Mouse (Mus musculus): ENCODE data around the gene Sdf2. TPM values are rescaled to one million over a fixed set of nuclear protein-coding genes. Genes with fewer than 3 reads are reported as not detected.

Gene Sdf2
- polyA plus RNA-seq, 1 experiment from 2014 or later, result 103 TPM

DNA sequence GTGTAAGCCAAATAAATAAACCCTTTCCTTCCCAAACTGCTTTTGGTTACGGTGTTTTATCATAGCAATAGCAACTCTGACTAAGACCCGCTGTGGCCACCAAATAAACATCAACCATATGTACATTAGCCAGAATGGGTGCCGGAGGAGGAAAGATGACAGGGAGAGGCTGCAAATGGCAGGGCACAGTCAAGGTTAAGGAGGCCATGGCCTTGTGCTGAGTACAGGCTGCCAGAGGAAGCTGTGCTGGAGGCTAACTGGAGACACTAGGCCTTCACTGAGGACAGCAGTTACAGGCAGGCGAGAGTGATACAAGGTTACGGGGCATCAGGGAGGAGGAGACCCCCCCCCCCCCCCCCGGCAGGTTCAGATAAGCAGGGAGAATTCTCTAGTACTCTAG is 35.7 kb upstream of the Sdf2 start:
- ATAC-seq (ENCODE audit: low FRiP score, low TSS enrichment) (0 out of 2 replicates have a peak, but pooled peaks have one; percentile 15), DNase-seq (ENCODE audit: low spot score) (no peak)
- H3K9ac ChIP-seq (ENCODE audit: low read length), result no peak overlapping the region
- no peaks in the 10 kb centered on the region for H3K9me3 ChIP-seq (ENCODE audit: control insufficient read depth, low read length)
- no peak for TF ChIP-seq CTCF (IDR thresholded peaks at IDR 0.05; ENCODE audit: low read depth)
- H3K4me3 ChIP-seq (ENCODE audit: low read depth, low read length), result no peak overlapping the region
- no peaks in the 10 kb centered on the region for H3K27me3 ChIP-seq (ENCODE audit: control insufficient read depth, insufficient read depth, low read length)
- 81% methylated on average over 6 of the region's 6 CpGs for WGBS
- H3K27ac ChIP-seq (replicated peaks), result no peak overlapping the region
- no peaks in the 10 kb centered on the region for H3K4me1 ChIP-seq (replicated peaks; ENCODE audit: control insufficient read depth, insufficient read depth)
- H3K4me2 ChIP-seq (replicated peaks; ENCODE audit: low read depth), result no peak overlapping the region
- H3K36me3 ChIP-seq (ENCODE audit: control insufficient read depth, insufficient read depth, low read length), result peaks cover 57% of the 10 kb centered on the region

DNA sequence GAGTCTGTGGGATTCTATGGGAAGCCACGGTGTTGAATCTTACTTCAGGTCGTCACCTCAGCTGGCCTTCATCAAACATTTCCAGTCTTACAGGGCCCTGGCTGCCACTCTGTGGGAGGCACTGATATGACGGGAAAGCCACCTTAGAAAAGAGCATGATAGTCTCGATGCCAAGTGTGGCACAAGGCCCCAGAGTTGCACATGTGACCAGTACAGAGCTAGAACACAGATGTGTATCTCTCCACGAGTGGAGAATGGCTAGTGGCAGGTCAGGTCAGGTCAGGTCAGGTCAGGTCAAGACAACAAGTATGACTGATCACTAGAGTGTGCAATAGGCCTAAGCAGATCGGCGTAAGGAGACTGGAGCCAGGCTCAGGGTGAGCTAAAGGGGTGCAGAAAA is 34.9 kb upstream of the Sdf2 start:
- Histone ChIP-seq H3K4me3 (ENCODE audit: low read depth, low read length) (no peak overlapping the region), H3K4me1 (replicated peaks; ENCODE audit: control insufficient read depth, insufficient read depth) (no peaks in the 10 kb centered on the region), H3K27ac (replicated peaks) (no peak overlapping the region), H3K27me3 (ENCODE audit: control insufficient read depth, insufficient read depth, low read length) (no peaks in the 10 kb centered on the region), H3K9ac (ENCODE audit: low read length) (no peak overlapping the region), H3K4me2 (replicated peaks; ENCODE audit: low read depth) (no peak overlapping the region), H3K36me3 (ENCODE audit: control insufficient read depth, insufficient read depth, low read length) (peaks cover 59% of the 10 kb centered on the region), H3K9me3 (ENCODE audit: control insufficient read depth, low read length) (no peaks in the 10 kb centered on the region)
- peak; percentile 15; the same call in 1 of the 2 replicates for ATAC-seq (ENCODE audit: low FRiP score, low TSS enrichment)
- TF ChIP-seq CTCF (IDR thresholded peaks at IDR 0.05; ENCODE audit: low read depth) (no peak), EP300 (optimal IDR thresholded peaks at IDR 0.05) (no peak)
- DNase-seq (ENCODE audit: low spot score), result no peak
- 59% methylated on average over 7 of the region's 7 CpGs for WGBS

DNA sequence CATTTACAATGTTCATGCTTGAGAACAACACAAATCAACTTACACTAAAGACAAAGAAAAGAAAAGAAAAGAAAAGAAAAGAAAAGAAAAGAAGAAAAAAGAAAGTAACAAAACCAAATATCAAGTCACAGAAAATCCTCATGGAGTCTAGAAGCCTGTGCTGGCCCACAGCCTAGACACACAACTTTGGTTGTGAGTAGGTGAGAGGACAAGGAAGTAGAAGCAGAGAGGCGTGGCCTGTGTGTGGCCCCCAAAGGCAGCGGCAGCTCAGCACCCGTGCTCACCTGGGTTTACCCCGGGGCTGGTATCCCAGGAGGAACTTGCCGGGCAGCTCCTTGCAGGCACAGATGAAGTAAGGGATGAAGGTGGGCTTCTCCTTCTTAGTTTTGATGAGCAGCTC is 34.0 kb upstream of the Sdf2 start:
- no peak overlapping the region for H3K4me3 ChIP-seq (ENCODE audit: low read depth, low read length)
- ATAC-seq (ENCODE audit: low FRiP score, low TSS enrichment) (0 out of 2 replicates have a peak, but pooled peaks have one; percentile 63), DNase-seq (ENCODE audit: low spot score) (peak; percentile 72)
- no peak overlapping the region for H3K4me2 ChIP-seq (replicated peaks; ENCODE audit: low read depth)
- H3K9me3 ChIP-seq (ENCODE audit: control insufficient read depth, low read length), result no peaks in the 10 kb centered on the region
- H3K27ac ChIP-seq (replicated peaks), result no peak overlapping the region
- WGBS, result 66% methylated on average over 5 of the region's 5 CpGs
- TF ChIP-seq CTCF (IDR thresholded peaks at IDR 0.05; ENCODE audit: low read depth) (no peak), EP300 (optimal IDR thresholded peaks at IDR 0.05) (no peak)
- H3K27me3 ChIP-seq (ENCODE audit: control insufficient read depth, insufficient read depth, low read length), result no peaks in the 10 kb centered on the region
- H3K36me3 ChIP-seq (ENCODE audit: control insufficient read depth, insufficient read depth, low read length), result peaks cover 57% of the 10 kb centered on the region
- no peak overlapping the region for H3K9ac ChIP-seq (ENCODE audit: low read length)
- H3K4me1 ChIP-seq (replicated peaks; ENCODE audit: control insufficient read depth, insufficient read depth), result no peaks in the 10 kb centered on the region

DNA sequence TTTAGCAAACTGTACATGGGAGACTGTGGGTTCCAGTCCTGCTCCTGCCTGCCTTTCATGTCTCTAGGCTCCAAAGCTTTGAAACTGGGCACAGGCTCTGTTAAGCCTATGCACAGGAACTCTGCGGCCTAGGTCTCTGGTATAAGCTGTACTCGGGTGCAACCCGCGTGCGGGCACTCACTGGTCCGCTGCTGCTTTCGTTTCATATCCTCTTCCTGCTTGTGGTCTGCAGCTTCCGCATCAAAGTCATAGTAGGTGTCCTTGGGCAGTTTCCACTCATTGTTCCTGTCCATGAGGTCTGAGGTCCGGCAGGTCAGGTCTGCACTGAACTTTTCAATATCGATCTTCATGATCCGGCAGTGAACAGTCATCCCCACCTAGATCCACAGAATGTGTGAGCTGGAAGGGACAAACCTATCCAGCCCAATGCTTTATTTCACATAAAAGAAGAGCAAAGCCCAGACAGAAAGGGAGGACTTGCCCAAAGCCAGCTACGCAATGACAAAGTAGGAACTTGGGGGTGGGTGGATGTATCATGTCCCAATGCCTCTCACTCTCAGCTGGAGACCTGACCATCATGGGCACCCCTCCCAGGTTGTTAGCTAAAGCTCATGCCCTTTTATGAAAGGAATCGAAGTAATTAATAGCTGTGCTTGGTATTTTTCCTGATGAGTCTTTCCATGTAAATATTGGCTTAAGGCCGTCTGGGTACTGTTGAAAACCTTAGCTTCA is 32.3 kb upstream of the Sdf2 start:
- Histone ChIP-seq H3K27me3 (ENCODE audit: control insufficient read depth, insufficient read depth, low read length) (no peaks in the 10 kb centered on the region), H3K4me2 (replicated peaks; ENCODE audit: low read depth) (no peak overlapping the region), H3K9me3 (ENCODE audit: control insufficient read depth, low read length) (no peaks in the 10 kb centered on the region), H3K9ac (ENCODE audit: low read length) (no peak overlapping the region), H3K27ac (replicated peaks) (no peak overlapping the region), H3K4me1 (replicated peaks; ENCODE audit: control insufficient read depth, insufficient read depth) (no peaks in the 10 kb centered on the region), H3K36me3 (ENCODE audit: control insufficient read depth, insufficient read depth, low read length) (peaks cover 50% of the 10 kb centered on the region), H3K4me3 (ENCODE audit: low read depth, low read length) (no peak overlapping the region)
- DNase-seq (ENCODE audit: low spot score) (no peak), ATAC-seq (ENCODE audit: low FRiP score, low TSS enrichment) (no peak)
- TF ChIP-seq CTCF (IDR thresholded peaks at IDR 0.05; ENCODE audit: low read depth) (no peak), EP300 (optimal IDR thresholded peaks at IDR 0.05) (no peak)
- WGBS, result 91% methylated on average over 14 of the region's 14 CpGs

DNA sequence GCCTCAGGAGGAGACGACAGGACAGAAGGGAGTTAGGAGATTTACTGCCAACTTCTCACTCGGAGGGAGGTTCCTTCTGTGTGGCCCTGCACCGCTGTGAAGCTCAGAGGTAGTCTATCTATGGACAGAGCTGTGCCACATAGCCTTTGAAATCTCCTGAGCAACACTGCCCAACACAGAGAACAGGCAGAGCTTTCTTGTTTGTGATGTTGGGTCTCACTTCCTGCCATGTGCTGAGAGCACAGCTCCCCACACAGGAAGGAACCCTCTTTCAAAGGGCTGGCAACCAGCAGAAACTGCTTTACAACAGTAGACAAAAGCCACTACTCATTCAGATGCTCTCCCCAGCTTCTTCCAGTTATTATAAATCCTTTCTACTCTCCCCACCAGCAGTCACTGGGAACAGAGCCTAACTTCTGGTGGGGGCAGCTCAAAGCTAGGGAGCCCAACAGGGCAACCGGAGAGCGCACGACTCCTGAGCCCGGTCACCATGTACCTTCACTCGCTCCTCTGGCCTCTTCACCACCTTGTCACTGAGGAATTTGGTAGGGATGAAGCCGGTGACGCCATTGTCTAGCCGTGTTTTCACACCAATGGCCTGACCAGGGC is 29.7 kb upstream of the Sdf2 start:
- no peak overlapping the region for H3K9ac ChIP-seq (ENCODE audit: low read length)
- H3K9me3 ChIP-seq (ENCODE audit: control insufficient read depth, low read length), result no peaks in the 10 kb centered on the region
- TF ChIP-seq CTCF (IDR thresholded peaks at IDR 0.05; ENCODE audit: low read depth) (no peak), EP300 (optimal IDR thresholded peaks at IDR 0.05) (no peak)
- no peak overlapping the region for H3K4me2 ChIP-seq (replicated peaks; ENCODE audit: low read depth)
- DNase-seq (ENCODE audit: low spot score) (no peak), ATAC-seq (ENCODE audit: low FRiP score, low TSS enrichment) (no peak)
- no peaks in the 10 kb centered on the region for H3K27me3 ChIP-seq (ENCODE audit: control insufficient read depth, insufficient read depth, low read length)
- H3K27ac ChIP-seq (replicated peaks), result no peak overlapping the region
- H3K4me1 ChIP-seq (replicated peaks; ENCODE audit: control insufficient read depth, insufficient read depth), result no peaks in the 10 kb centered on the region
- WGBS, result 90% methylated on average over 11 of the region's 11 CpGs
- peaks cover 52% of the 10 kb centered on the region for H3K36me3 ChIP-seq (ENCODE audit: control insufficient read depth, insufficient read depth, low read length)
- H3K4me3 ChIP-seq (ENCODE audit: low read depth, low read length), result no peak overlapping the region

DNA sequence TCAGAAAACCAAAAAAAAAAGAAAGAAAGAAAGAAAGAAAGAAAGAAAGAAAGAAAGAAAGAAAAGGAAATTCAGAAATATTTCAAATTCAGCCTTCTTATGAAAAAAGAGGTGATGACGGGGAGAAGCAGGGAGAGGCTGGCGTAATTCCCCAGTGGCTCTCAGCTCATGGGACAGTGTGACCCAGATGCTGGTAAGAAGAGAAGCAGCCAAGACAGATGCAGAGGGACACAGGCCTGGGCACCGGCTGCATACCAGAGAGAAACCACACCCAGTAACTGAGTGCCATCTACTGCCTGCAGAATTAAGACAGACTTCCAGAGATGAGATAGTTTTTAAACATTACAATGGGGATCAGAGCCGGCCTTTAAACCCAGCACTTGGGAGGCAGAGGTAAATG is 22.0 kb upstream of the Sdf2 start:
- TF ChIP-seq CTCF (IDR thresholded peaks at IDR 0.05; ENCODE audit: low read depth), result no peak
- no peak for TF ChIP-seq EP300 (optimal IDR thresholded peaks at IDR 0.05)
- H3K9ac ChIP-seq (ENCODE audit: low read length), result no peak overlapping the region
- DNase-seq (ENCODE audit: low spot score), result no peak
- no peaks in the 10 kb centered on the region for H3K4me1 ChIP-seq (replicated peaks; ENCODE audit: control insufficient read depth, insufficient read depth)
- WGBS, result 85% methylated on average over 4 of the region's 4 CpGs
- no peak overlapping the region for H3K27ac ChIP-seq (replicated peaks)
- ATAC-seq (ENCODE audit: low FRiP score, low TSS enrichment), result no peak
- H3K36me3 ChIP-seq (ENCODE audit: control insufficient read depth, insufficient read depth, low read length), result peaks cover 64% of the 10 kb centered on the region
- no peaks in the 10 kb centered on the region for H3K9me3 ChIP-seq (ENCODE audit: control insufficient read depth, low read length)
- H3K4me3 ChIP-seq (ENCODE audit: low read depth, low read length), result no peak overlapping the region
- no peak overlapping the region for H3K4me2 ChIP-seq (replicated peaks; ENCODE audit: low read depth)
- no peaks in the 10 kb centered on the region for H3K27me3 ChIP-seq (ENCODE audit: control insufficient read depth, insufficient read depth, low read length)

All from stomach, postnatal 0 days (tissue).